Comparison of ENCODE assay signal across 9 mouse cellular contexts in genomic region chr11:20331027-20331689, GRCm38 (mm10). TPM values are rescaled to one million over a fixed set of nuclear protein-coding genes. Genes with fewer than 3 reads are reported as not detected.
DNase-seq lines count a peak whose midpoint lies in the region; ATAC-seq and TF ChIP-seq lines count a peak whose summit lies in the region.
"Had no signal": no experiment of that assay in that cellular context is flagged by ENCODE, and none has a peak within 500 bp of the region (broad histone marks: within the 10 kb centered on the region; RNA-seq: fewer than 3 reads in every experiment).

No protein-coding gene starts in this region.

- H3K4me1 ChIP-seq in heart, postnatal 0 days (ENCODE audit: control insufficient read depth, insufficient read depth) = 0 out of 2 replicates have a peak, but pooled peaks cover 3% of the 10 kb centered on the region
- no peaks in the 10 kb centered on the region for H3K4me1 ChIP-seq in heart, adult 2 months (ENCODE audit: control insufficient read depth, insufficient read depth, low read length)
- H3K4me1 ChIP-seq in hindbrain, embryonic 12.5 days = peaks cover 25% of the 10 kb centered on the region
- peaks cover 42% of the 10 kb centered on the region for H3K4me1 ChIP-seq in midbrain, embryonic 13.5 days (replicated peaks)

- H3K27me3 ChIP-seq in heart, postnatal 0 days (ENCODE audit: control insufficient read depth, insufficient read depth, low read length) = 0 out of 2 replicates have a peak, but pooled peaks cover 3% of the 10 kb centered on the region
- H3K27me3 ChIP-seq in heart, adult 2 months (ENCODE audit: control insufficient read depth, insufficient read depth, low read length) = no peaks in the 10 kb centered on the region
- H3K27me3 ChIP-seq in hindbrain, embryonic 12.5 days = no peaks in the 10 kb centered on the region
- H3K27me3 ChIP-seq in midbrain, embryonic 13.5 days = no peaks in the 10 kb centered on the region

- WGBS in heart, postnatal 0 days = 62% methylated on average over 9 of the region's 9 CpGs
- WGBS in heart, adult 2 months = 78% methylated on average over 9 of the region's 9 CpGs
- WGBS in hindbrain, embryonic 12.5 days = 40% methylated on average over 9 of the region's 9 CpGs
- WGBS in midbrain, embryonic 13.5 days = 49% methylated on average over 9 of the region's 9 CpGs

- no peaks in the 10 kb centered on the region for H3K36me3 ChIP-seq in heart, postnatal 0 days (replicated peaks; ENCODE audit: control insufficient read depth, insufficient read depth, low read length)
- H3K36me3 ChIP-seq in heart, adult 2 months (ENCODE audit: control insufficient read depth, insufficient read depth, low read length) = no peaks in the 10 kb centered on the region
- H3K36me3 ChIP-seq in hindbrain, embryonic 12.5 days = no peaks in the 10 kb centered on the region
- no peaks in the 10 kb centered on the region for H3K36me3 ChIP-seq in midbrain, embryonic 13.5 days

- TF ChIP-seq POLR2A in heart, adult 2 months (IDR thresholded peaks at IDR 0.05; ENCODE audit: insufficient read depth, low read depth, low read length) = no peak

- ATAC-seq in heart, postnatal 0 days (ENCODE audit: insufficient read depth, low read depth) = no peak
- ATAC-seq in hindbrain, embryonic 12.5 days (ENCODE audit: low FRiP score) = no peak
- no peak for ATAC-seq in midbrain, embryonic 13.5 days

- 0 out of 2 replicates have a peak overlapping the region, but pooled peaks have one; percentile 28 for H3K27ac ChIP-seq in heart, postnatal 0 days (ENCODE audit: low read depth)
- H3K27ac ChIP-seq in heart, adult 2 months = no peak overlapping the region
- H3K27ac ChIP-seq in hindbrain, embryonic 12.5 days = no peak overlapping the region
- H3K27ac ChIP-seq in midbrain, embryonic 13.5 days = no peak overlapping the region

- TF ChIP-seq CTCF in heart, postnatal 0 days (IDR thresholded peaks at IDR 0.05; ENCODE audit: low read depth) = no peak
- TF ChIP-seq CTCF in heart, adult 2 months (IDR thresholded peaks at IDR 0.05) = no peak

- H3K4me2 ChIP-seq in heart, postnatal 0 days (ENCODE audit: low read depth, low read length) = peak overlapping the region; percentile 92
- peak overlapping the region; percentile 79 for H3K4me2 ChIP-seq in hindbrain, embryonic 12.5 days (replicated peaks)
- H3K4me2 ChIP-seq in midbrain, embryonic 13.5 days (replicated peaks) = peak overlapping the region; percentile 93

- H3K79me2 ChIP-seq in heart, adult 2 months (replicated peaks; ENCODE audit: control insufficient read depth, insufficient read depth, low read length) = no peaks in the 10 kb centered on the region

- H3K4me3 ChIP-seq in heart, postnatal 0 days (ENCODE audit: low read depth, low read length) = peak overlapping the region; percentile 60
- H3K4me3 ChIP-seq in heart, adult 2 months = no peak overlapping the region
- peak overlapping the region; percentile 53 for H3K4me3 ChIP-seq in hindbrain, embryonic 12.5 days
- peak overlapping the region; percentile 62 for H3K4me3 ChIP-seq in midbrain, embryonic 13.5 days (replicated peaks)

- peak; percentile 16 for DNase-seq in heart, postnatal 0 days (ENCODE audit: low spot score)
- DNase-seq in heart, adult 2 months = no peak
- DNase-seq in Muller cell, postnatal 12 days (ENCODE audit: inconsistent ontology term) = peak; percentile 46
- no peak for DNase-seq in layer of hippocampus, adult 9-11 months
- no peak for DNase-seq in spleen, adult 12 weeks (ENCODE audit: low spot score)
- DNase-seq in spleen, postnatal 36 days (ENCODE audit: low spot score in 2 of 2) = no peak

- intact Hi-C loops in heart, adult 2 months (cut with DNase I) = loop anchor here (5.0 kb wide), 1 partner anchor 129 kb away; the partner anchor contains the start of gene Rab1a

- no peaks in the 10 kb centered on the region for H3K9me3 ChIP-seq in heart, postnatal 0 days (replicated peaks; ENCODE audit: control insufficient read depth, low read length)
- no peaks in the 10 kb centered on the region for H3K9me3 ChIP-seq in hindbrain, embryonic 12.5 days (replicated peaks)
- no peaks in the 10 kb centered on the region for H3K9me3 ChIP-seq in midbrain, embryonic 13.5 days

- no peak for TF ChIP-seq EP300 in heart, postnatal 0 days (IDR thresholded peaks at IDR 0.05; ENCODE audit: low read depth)
- no peak for TF ChIP-seq EP300 in heart, adult 2 months (IDR thresholded peaks at IDR 0.05; ENCODE audit: insufficient read depth, low read depth, low read length)

- peak overlapping the region; percentile 52; the same call in 1 of the 2 replicates for H3K9ac ChIP-seq in heart, postnatal 0 days (replicated peaks; ENCODE audit: low read depth, low read length)
- H3K9ac ChIP-seq in heart, adult 2 months (ENCODE audit: low read depth, low read length) = no peak overlapping the region
- H3K9ac ChIP-seq in hindbrain, embryonic 12.5 days = peak overlapping the region; percentile 71
- H3K9ac ChIP-seq in midbrain, embryonic 13.5 days (replicated peaks) = peak overlapping the region; percentile 79

RNA-seq across cellular contexts. Expression of gene Slc1a4, which starts 1.4 kb away (rescaled TPM):
- 6.4 and 11.0 TPM in 2 replicates for total RNA-seq in heart, postnatal 0 days (2014; rRNA removed; ENCODE audit: low replicate concordance)
- polyA plus RNA-seq in heart, postnatal 0 days (2015; fragmentation: Nextera tagmentation; extraction: Ambion mirVana) = 2.4 and 2.7 TPM in 2 replicates
- 1 to 10 TPM; 1.3 to 1.4 TPM for total RNA-seq in heart, adult 2 months (2021)
- 1.4 and 2.0 TPM in 2 replicates for polyA plus RNA-seq in heart, adult 2 months (2012; rRNA removed)
- 25.2 and 26.0 TPM in 2 replicates for polyA plus RNA-seq in hindbrain, embryonic 12.5 days (2016; fragmentation: Nextera tagmentation; extraction: Ambion mirVana)
- 32.9 and 33.1 TPM in 2 replicates for polyA plus RNA-seq in midbrain, embryonic 13.5 days (2015; fragmentation: Nextera tagmentation; extraction: Ambion mirVana)
- total RNA-seq: neutrophil, adult 5-6 weeks had no signal

Comparison
In these comparisons a context has a peak if more than half of its experiments do, and no peak if none do; other contexts are left out.
1. DNase-seq: peak in heart, postnatal 0 days (single experiment) and Muller cell, postnatal 12 days (single experiment); none in heart, adult 2 months (0 of 2), layer of hippocampus, adult 9-11 months (single experiment), spleen, adult 12 weeks (single experiment) and spleen, postnatal 36 days (0 of 2).
2. Peak in every context shown above with its lines, with median percentiles within 50 percentile points of each other: H3K4me2 ChIP-seq.